Mouse (Mus musculus): ENCODE measurements around the gene Tas2r143. TPM values are rescaled to one million over a fixed set of nuclear protein-coding genes. Genes with fewer than 3 reads are reported as not detected.

Tas2r143 gene
- polyA plus RNA-seq, 1 experiment = 0.13 TPM

- H3K4me3 ChIP-seq (ENCODE audit: extremely low read depth, insufficient read depth, insufficient read length) = no peak overlapping the region
- TF ChIP-seq CTCF (IDR thresholded peaks at IDR 0.05; ENCODE audit: extremely low read depth, insufficient read depth, insufficient read length, insufficient replicate concordance) (no peak), POLR2A (IDR thresholded peaks at IDR 0.05; ENCODE audit: low read depth, low read length) (no peak)
- DNase-seq (ENCODE audit: low read depth in 1 of 2, low spot score in 2 of 2) = peak in 1 of 2 experiments; percentile 67
- no peaks in the 10 kb centered on the region for H3K27me3 ChIP-seq (ENCODE audit: control insufficient read depth, insufficient read depth, low read length)
- H3K27ac ChIP-seq (ENCODE audit: insufficient read depth, low read length) = no peak overlapping the region; the same call in 1 of the 2 replicates
- peaks cover 2% of the 10 kb centered on the region for H3K4me1 ChIP-seq (ENCODE audit: control insufficient read depth, insufficient read depth, insufficient read length)
- H3K36me3 ChIP-seq (ENCODE audit: control insufficient read depth, insufficient read depth, low read length) = no peaks in the 10 kb centered on the region
- WGBS = 18% methylated on average over 2 of the region's 2 CpGs
Measured at GRCm38 (mm10) chr6:42421439-42421838, 21.4 kb downstream of the Tas2r143 start.

- Histone ChIP-seq H3K4me1 (ENCODE audit: control insufficient read depth, insufficient read depth, insufficient read length) (peaks cover 2% of the 10 kb centered on the region), H3K27me3 (ENCODE audit: control insufficient read depth, insufficient read depth, low read length) (no peaks in the 10 kb centered on the region), H3K27ac (ENCODE audit: insufficient read depth, low read length) (no peak overlapping the region), H3K4me3 (ENCODE audit: extremely low read depth, insufficient read depth, insufficient read length) (no peak overlapping the region), H3K36me3 (ENCODE audit: control insufficient read depth, insufficient read depth, low read length) (no peaks in the 10 kb centered on the region)
- DNase-seq (ENCODE audit: low read depth in 1 of 2, low spot score in 2 of 2) = no peak
- 45% methylated on average over 3 of the region's 3 CpGs for WGBS
- TF ChIP-seq POLR2A (IDR thresholded peaks at IDR 0.05; ENCODE audit: low read depth, low read length) = no peak
- no peak for TF ChIP-seq CTCF (IDR thresholded peaks at IDR 0.05; ENCODE audit: extremely low read depth, insufficient read depth, insufficient read length, insufficient replicate concordance)
Measured at GRCm38 (mm10) chr6:42424472-42424871, 24.4 kb downstream of the Tas2r143 start.

GRCm38 (mm10) chr6:42426337-42426736 lies 26.3 kb downstream of the Tas2r143 start:
- no peak for DNase-seq (ENCODE audit: low read depth in 1 of 2, low spot score in 2 of 2)
- no peaks in the 10 kb centered on the region for H3K36me3 ChIP-seq (ENCODE audit: control insufficient read depth, insufficient read depth, low read length)
- H3K4me3 ChIP-seq (ENCODE audit: extremely low read depth, insufficient read depth, insufficient read length) = no peak overlapping the region
- 88% methylated on average over 4 of the region's 4 CpGs for WGBS
- H3K27me3 ChIP-seq (ENCODE audit: control insufficient read depth, insufficient read depth, low read length) = no peaks in the 10 kb centered on the region
- H3K27ac ChIP-seq (ENCODE audit: insufficient read depth, low read length) = no peak overlapping the region
- H3K4me1 ChIP-seq (ENCODE audit: control insufficient read depth, insufficient read depth, insufficient read length) = peaks cover 2% of the 10 kb centered on the region
- no peak for TF ChIP-seq POLR2A (IDR thresholded peaks at IDR 0.05; ENCODE audit: low read depth, low read length)

DNA sequence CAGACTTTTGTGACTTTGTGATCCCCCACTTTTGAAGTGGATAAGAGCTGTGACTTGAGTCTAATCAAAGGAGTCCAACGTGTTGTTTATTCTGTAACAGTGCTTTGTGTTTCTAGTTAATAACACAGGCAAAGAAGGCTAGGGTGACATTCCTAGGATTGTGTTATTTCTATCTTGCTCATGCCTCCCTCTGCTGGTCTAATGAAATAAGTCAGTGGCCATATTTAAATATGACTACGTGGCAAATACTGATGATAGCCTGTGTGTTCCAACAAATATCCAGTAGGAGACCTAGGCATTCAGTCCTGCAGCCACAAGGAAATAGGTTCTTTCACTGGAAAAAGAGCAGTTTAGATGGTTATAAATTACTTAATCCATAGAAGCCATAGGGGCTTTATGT lies 33.5 kb downstream of the Tas2r143 start:
- Histone ChIP-seq H3K27me3 (ENCODE audit: control insufficient read depth, insufficient read depth, low read length) (no peaks in the 10 kb centered on the region), H3K4me3 (ENCODE audit: extremely low read depth, insufficient read depth, insufficient read length) (no peak overlapping the region), H3K4me1 (ENCODE audit: control insufficient read depth, insufficient read depth, insufficient read length) (no peaks in the 10 kb centered on the region), H3K36me3 (ENCODE audit: control insufficient read depth, insufficient read depth, low read length) (no peaks in the 10 kb centered on the region), H3K27ac (ENCODE audit: insufficient read depth, low read length) (no peak overlapping the region)
- DNase-seq (ENCODE audit: low read depth in 1 of 2, low spot score in 2 of 2) = no peak
- TF ChIP-seq CTCF (IDR thresholded peaks at IDR 0.05; ENCODE audit: extremely low read depth, insufficient read depth, insufficient read length, insufficient replicate concordance) = no peak
- no peak for TF ChIP-seq POLR2A (IDR thresholded peaks at IDR 0.05; ENCODE audit: low read depth, low read length)
- WGBS = 39% methylated on average over 2 of the region's 2 CpGs

DNA sequence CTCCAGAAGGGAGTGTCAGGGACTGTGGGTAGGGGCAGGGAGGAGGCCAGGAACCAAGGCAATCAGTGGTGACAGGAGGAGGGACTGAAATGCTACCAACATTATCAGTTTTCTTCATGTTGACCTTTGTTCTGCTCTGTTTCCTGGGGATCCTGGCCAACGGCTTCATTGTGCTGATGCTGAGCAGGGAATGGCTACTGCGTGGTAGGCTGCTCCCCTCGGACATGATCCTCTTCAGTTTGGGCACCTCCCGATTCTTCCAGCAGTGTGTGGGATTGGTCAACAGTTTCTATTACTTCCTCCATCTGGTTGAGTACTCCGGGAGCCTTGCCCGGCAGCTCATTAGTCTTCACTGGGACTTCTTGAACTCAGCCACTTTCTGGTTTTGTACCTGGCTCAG lies 34.4 kb downstream of the Tas2r143 start, which contains the start of gene Tas2r126:
Tas2r126 (plus strand) TSS at position 90 of the 400 bp plus-strand sequence.
- Histone ChIP-seq H3K27ac (ENCODE audit: insufficient read depth, low read length) (no peak within 1 kb of the TSS), H3K4me1 (ENCODE audit: control insufficient read depth, insufficient read depth, insufficient read length) (no peaks in the 10 kb centered on the region), H3K4me3 (ENCODE audit: extremely low read depth, insufficient read depth, insufficient read length) (no peak within 1 kb of the TSS), H3K36me3 (ENCODE audit: control insufficient read depth, insufficient read depth, low read length) (no peaks in the 10 kb centered on the region), H3K27me3 (ENCODE audit: control insufficient read depth, insufficient read depth, low read length) (no peaks in the 10 kb centered on the region)
- no peak for DNase-seq (ENCODE audit: low read depth in 1 of 2, low spot score in 2 of 2)
- 77% methylated on average over 6 of the region's 6 CpGs for WGBS
- no peak for TF ChIP-seq CTCF (IDR thresholded peaks at IDR 0.05; ENCODE audit: extremely low read depth, insufficient read depth, insufficient read length, insufficient replicate concordance)
- no peak for TF ChIP-seq POLR2A (IDR thresholded peaks at IDR 0.05; ENCODE audit: low read depth, low read length)

- H3K27me3 ChIP-seq (ENCODE audit: control insufficient read depth, insufficient read depth, low read length) = no peaks in the 10 kb centered on the region
- no peak overlapping the region for H3K27ac ChIP-seq (ENCODE audit: insufficient read depth, low read length)
- no peak for TF ChIP-seq POLR2A (IDR thresholded peaks at IDR 0.05; ENCODE audit: low read depth, low read length)
- DNase-seq (ENCODE audit: low read depth in 1 of 2, low spot score in 2 of 2) = no peak
- WGBS = 78% methylated on average over 2 of the region's 2 CpGs
- no peak overlapping the region for H3K4me3 ChIP-seq (ENCODE audit: extremely low read depth, insufficient read depth, insufficient read length)
- no peaks in the 10 kb centered on the region for H3K4me1 ChIP-seq (ENCODE audit: control insufficient read depth, insufficient read depth, insufficient read length)
- no peaks in the 10 kb centered on the region for H3K36me3 ChIP-seq (ENCODE audit: control insufficient read depth, insufficient read depth, low read length)
Measured at GRCm38 (mm10) chr6:42435490-42435889, 35.5 kb downstream of the Tas2r143 start.

- TF ChIP-seq CTCF (IDR thresholded peaks at IDR 0.05; ENCODE audit: extremely low read depth, insufficient read depth, insufficient read length, insufficient replicate concordance) (no peak), POLR2A (IDR thresholded peaks at IDR 0.05; ENCODE audit: low read depth, low read length) (no peak)
- no peak overlapping the region for H3K27ac ChIP-seq (ENCODE audit: insufficient read depth, low read length)
- WGBS = 71% methylated on average over 2 of the region's 2 CpGs
- no peaks in the 10 kb centered on the region for H3K27me3 ChIP-seq (ENCODE audit: control insufficient read depth, insufficient read depth, low read length)
- no peak overlapping the region for H3K4me3 ChIP-seq (ENCODE audit: extremely low read depth, insufficient read depth, insufficient read length)
- H3K4me1 ChIP-seq (ENCODE audit: control insufficient read depth, insufficient read depth, insufficient read length) = no peaks in the 10 kb centered on the region
- no peak for DNase-seq (ENCODE audit: low read depth in 1 of 2, low spot score in 2 of 2)
- no peaks in the 10 kb centered on the region for H3K36me3 ChIP-seq (ENCODE audit: control insufficient read depth, insufficient read depth, low read length)
Measured at GRCm38 (mm10) chr6:42441395-42441794, 41.4 kb downstream of the Tas2r143 start.

All from spleen, adult 2 months (tissue).